Mouse (Mus musculus) lung, postnatal 14 days (tissue): Measurements from ENCODE around the gene Il4i1.
"Not testable (repeated sequence)": the region's sequence is repeated elsewhere in the genome, so short reads cannot be mapped to it uniquely, and the experiment has no call there.

Experiments used
- DNase-seq: peaks from one replicate; pipeline ENCODE4 v3.0.0; 2021

The Il4i1 gene

GRCm38 (mm10) chr7:44867010-44867702, 51.0 kb downstream of the Il4i1 start:
- no peak for DNase-seq

GRCm38 (mm10) chr7:44867802-44868201, 51.6 kb downstream of the Il4i1 start:
- DNase-seq, result no peak

GRCm38 (mm10) chr7:44868465-44868864, 52.3 kb downstream of the Il4i1 start:
- peak; percentile 63 for DNase-seq

GRCm38 (mm10) chr7:44868919-44869696, 52.9 kb downstream of the Il4i1 start:
- DNase-seq, result peak; percentile 72

- DNase-seq, result peak; percentile 89
Observed at GRCm38 (mm10) chr7:44869697-44870528, 53.7 kb downstream of the Il4i1 start, which contains the start of gene Ptov1. Ptov1 (minus strand) TSS chr7:44869788.

GRCm38 (mm10) chr7:44870614-44871013, 54.4 kb downstream of the Il4i1 start:
- DNase-seq, result no peak

- DNase-seq, result no peak
Observed at GRCm38 (mm10) chr7:44871181-44871580, 55.0 kb downstream of the Il4i1 start.

GRCm38 (mm10) chr7:44871774-44872173, 55.6 kb downstream of the Il4i1 start:
- DNase-seq, result not testable (repeated sequence)

- DNase-seq, result no peak
Observed at GRCm38 (mm10) chr7:44877833-44878232, 61.6 kb downstream of the Il4i1 start.

- no peak for DNase-seq
Observed at GRCm38 (mm10) chr7:44883036-44883435, 66.8 kb downstream of the Il4i1 start.

- no peak for DNase-seq
Observed at GRCm38 (mm10) chr7:44884637-44885036, 68.5 kb downstream of the Il4i1 start.

GRCm38 (mm10) chr7:44886964-44887363, 70.8 kb downstream of the Il4i1 start:
- no peak for DNase-seq

GRCm38 (mm10) chr7:44888256-44889105, 72.3 kb downstream of the Il4i1 start:
- no peak for DNase-seq

- DNase-seq, result no peak
Observed at GRCm38 (mm10) chr7:44890180-44890579, 74.0 kb downstream of the Il4i1 start.
